Mouse (Mus musculus) brain, embryonic 14.5 days (tissue): ENCODE measurements around the gene Tnnt2.

Source experiments
- CTCF ChIP-seq: fragments of 200-500 bp; IDR thresholded peaks from 2 replicates; pipeline ENCODE4 v1.5.1; 2012; ENCODE audit warnings: inconsistent platforms, mild to moderate bottlenecking, moderate library complexity, borderline replicate concordance; ENCODE audit not compliant: insufficient read depth, insufficient read length; ENCODE audit errors: extremely low read depth
- POLR2A ChIP-seq: fragments of 200-500 bp; IDR thresholded peaks from 2 replicates; pipeline ENCODE4 v1.6.1; 2012; ENCODE audit warnings: mild to moderate bottlenecking, inconsistent platforms, borderline replicate concordance; ENCODE audit not compliant: poor library complexity, insufficient read depth, insufficient read length, severe bottlenecking; ENCODE audit errors: extremely low read depth

DNA sequence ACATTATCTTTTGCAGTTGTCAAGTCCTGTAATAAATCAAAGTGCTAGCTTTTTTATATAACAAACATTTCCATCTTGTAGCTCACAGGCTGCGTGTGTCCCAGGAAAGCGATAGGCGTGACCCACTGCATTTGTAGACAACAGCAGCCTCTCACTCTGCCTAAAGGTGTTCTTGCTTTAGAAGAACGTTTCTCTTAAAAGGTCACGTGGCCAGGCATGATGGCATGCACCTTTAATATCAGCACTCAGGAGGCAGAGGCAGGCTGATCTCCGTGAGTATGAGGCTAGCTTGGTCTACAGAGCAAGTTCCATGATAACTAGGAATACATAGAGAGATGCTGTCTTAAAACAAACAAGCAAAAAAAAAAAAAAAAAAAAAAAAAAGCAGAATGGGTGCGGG lies 22.4 kb downstream of the Tnnt2 start:
- TF ChIP-seq CTCF (no peak), POLR2A (no peak)
